Mouse (Mus musculus) cerebellum, adult 18-20 months (tissue): ENCODE data around the gene Edn2.

Experiments used
- DNase-seq, 2 experiments: peaks; one replicate each; pipeline ENCODE4 v3.0.0; 2021

Edn2 gene

GRCm38 (mm10) chr4:120206471-120206891 is 45.5 kb downstream of the Edn2 start:
- DNase-seq, result peak; percentile 46 to 57

GRCm38 (mm10) chr4:120212080-120212479 is 51.1 kb downstream of the Edn2 start:
- no peak for DNase-seq

GRCm38 (mm10) chr4:120212812-120213211 is 51.8 kb downstream of the Edn2 start:
- no peak for DNase-seq

- DNase-seq, result peak; percentile 70 to 79
Observed at GRCm38 (mm10) chr4:120215915-120216591, 55.0 kb downstream of the Edn2 start.

GRCm38 (mm10) chr4:120216883-120217282 is 55.9 kb downstream of the Edn2 start:
- DNase-seq, result no peak
